Mouse (Mus musculus): ENCODE measurements at regions not wholly inside any gene's neighbourhood (a gene's known extent, or its start where the extent isn't known, plus 50 kb on each side); places are given as distances from the start of the nearest gene placed in this dataset.

DNA sequence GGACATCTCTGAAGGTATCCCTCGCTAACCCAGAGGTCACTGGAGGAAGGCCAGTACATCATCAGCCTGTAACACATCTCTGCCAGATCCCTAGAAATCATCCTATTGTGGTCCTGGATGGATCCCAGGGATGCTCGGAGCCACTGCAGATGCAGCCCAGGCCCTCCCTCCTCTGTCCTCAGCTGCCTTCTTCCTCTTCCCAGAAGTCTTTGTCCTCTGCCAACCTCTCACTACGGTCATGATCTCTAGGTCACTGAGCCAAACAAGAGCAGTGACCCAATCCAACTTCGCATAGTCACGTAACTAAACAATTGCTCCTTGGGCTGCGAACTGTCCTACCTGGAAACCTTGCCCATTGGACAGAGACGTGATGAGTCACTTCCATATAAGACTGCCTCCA lies 134.7 kb upstream of the Hs6st1 start:
- DNase-seq: no peak

DNA sequence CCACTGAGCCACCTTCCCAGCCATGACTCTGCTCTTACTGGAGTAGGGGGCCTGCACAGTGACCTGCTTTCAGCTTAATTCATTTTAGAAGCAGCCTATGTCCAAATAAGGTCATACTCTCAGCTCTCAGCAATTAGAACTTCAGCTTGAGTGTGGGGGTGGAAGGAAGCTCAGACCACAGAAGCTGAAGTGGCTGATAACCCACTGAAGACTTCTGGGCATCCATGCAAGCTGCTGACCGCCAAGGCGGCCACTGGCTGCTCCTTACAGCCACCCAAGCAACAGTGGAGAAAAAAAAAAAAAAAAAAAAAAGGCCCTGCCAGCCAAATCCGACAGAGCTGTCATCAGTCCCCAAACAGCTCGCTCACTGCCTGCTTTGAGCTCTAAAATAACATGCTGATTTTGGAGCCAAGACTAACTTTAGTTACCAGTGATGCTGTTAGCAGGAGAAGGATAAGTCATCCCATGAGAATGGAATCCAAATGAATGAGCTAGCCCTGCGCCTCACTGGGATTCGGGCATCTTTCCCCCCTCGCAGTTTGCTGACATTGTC lies 133.0 kb upstream of the Hs6st1 start:
- no peak for DNase-seq

DNA sequence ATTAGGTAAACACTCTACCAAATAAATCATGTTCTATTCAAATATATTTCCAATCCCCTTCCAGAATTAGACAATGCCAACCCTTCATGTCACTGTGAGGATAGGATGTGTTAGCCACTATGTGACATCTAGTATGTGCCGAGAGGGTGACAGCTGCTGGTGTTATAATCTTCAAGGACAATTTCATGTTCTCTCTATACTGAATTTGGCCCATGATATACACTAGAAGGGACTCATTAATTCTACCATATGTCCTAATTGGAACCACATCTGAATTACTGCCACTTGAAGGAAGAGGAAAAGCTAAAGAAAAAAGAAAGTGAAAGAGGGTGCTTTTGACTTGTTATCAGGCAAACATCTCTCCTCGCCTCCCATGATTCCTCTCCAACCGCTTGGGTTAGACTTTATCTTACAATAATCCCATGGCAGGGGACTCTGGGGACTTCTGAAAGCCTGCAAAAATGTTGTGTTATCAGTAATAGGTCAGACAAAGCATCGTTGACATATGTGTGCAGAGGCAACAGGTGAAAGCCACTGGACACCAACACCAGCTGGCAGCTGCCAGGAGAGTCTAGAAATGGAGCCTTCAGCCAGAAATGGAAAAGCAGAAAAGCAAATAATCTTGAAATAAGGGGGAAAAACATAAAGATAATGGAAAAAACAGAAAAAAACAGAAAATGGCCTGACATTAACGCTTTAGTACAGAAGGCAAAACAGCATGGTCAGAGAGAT lies 131.7 kb upstream of the Hs6st1 start:
- no peak for DNase-seq

DNA sequence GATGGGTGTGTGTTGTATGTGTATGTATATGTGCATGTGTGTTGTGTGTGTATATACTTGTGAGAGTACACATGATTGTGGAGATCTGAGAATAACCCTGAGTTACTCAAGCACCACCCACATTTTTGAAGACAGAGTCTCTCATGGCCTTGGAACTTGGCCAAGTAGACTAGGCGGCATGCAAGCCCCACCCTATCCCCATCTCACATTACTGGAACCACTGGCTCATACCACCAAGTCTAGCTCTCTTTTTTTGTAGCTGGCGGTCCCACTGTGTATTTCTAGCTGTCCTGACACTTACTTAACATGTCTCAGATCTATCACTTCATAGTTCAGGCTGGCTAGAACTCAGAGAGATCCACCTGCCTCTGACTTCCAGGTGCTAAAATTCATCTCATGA lies 128.0 kb upstream of the Hs6st1 start:
- peak; percentile 17 for DNase-seq

DNA sequence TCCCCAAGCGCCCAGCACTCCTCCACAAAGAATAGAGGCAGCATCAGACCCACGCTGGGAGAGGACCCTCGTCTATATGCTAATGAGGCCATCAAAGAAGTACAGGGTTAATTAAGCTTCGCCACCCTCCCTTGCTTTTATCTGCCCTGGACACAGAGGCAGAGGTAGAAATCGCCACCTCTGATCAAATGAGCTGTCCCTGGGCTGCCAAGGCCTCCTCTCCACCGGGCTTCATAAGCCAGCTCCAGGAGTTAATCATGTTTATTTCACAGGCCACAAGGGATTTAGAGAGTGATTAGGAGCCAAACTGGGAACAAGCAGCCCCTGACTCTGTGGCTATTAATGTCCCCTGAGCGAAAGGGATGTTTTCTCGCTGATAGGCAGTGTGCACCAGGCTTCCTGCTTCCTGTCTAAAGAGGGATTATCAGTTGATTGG lies 126.5 kb upstream of the Hs6st1 start:
- no peak for DNase-seq

DNA sequence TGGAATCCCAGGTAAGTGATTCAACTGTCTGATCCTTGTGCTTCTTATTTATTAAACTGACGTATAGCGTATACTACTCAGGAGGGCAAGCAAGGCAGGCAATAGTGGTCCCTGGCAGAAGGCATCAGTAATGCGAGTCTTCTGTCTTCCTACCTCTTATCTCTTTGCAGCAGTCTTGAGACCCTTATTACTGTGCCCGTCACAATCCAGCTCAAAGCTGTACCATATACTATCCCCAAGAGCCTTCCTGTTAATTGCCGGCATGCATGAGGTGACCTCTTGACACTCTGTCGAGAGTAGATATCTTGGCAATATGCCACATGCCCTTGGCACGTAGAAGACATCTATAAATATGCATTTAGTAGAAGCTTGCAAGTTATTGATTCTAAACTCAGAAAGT lies 126.0 kb upstream of the Hs6st1 start:
- no peak for DNase-seq

DNA sequence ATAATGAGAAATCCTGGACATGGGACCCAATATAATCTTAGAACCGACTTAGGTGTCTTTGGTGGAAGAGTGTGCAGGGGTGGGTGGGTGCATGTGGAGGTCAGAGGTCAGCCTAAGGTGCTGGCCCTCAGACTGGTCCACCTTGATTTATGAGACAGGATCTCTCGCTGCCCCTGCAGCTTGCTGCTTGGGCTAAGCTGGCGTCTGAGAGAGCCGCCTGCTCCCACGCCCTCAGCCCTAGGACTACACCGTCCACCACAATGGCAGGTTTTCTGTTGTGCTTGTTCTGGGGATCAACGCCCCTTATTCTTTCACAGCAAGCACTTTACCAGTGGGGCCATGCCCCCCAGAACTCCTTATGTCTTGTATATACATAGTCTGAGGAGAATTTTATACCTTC lies 124.4 kb upstream of the Hs6st1 start:
- no peak for DNase-seq

DNA sequence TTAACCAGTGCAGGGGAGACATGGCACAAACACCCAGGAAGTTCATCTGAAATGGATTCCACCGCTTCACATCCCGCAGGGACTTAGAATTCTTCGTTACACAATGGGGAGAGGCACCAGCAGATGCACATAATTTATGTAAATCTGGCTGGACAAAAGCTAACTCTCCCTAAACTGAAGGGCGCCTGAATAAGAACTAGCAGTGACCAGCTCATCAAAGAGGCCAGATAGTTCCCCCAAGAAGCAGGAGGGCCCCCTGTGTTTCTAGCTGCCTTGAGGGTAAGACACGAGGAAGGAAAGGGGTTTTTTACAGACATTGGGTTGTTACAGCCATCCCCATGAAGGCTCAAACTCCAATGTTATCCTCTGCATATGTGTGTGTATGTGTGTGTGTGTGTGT lies 123.8 kb upstream of the Hs6st1 start:
- no peak for DNase-seq

DNA sequence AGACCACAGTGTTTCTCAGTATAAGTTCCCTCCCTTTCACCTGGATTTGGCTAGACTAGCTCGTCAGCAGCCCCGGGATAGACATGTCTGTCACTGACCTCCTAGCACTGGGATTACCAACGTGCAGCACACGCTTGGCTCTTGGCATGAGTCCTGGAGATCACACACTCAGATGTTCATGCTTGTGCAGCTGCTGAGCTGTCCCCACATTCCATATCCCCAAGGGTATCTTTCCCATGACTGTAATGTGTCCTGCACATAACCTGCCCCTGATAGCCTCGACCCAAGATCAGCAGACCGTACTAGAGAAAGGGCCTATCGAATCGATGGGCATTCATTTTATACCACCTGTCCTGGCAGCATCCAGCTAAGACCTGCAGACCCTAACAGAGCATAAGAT lies 123.4 kb upstream of the Hs6st1 start:
- DNase-seq: no peak

DNA sequence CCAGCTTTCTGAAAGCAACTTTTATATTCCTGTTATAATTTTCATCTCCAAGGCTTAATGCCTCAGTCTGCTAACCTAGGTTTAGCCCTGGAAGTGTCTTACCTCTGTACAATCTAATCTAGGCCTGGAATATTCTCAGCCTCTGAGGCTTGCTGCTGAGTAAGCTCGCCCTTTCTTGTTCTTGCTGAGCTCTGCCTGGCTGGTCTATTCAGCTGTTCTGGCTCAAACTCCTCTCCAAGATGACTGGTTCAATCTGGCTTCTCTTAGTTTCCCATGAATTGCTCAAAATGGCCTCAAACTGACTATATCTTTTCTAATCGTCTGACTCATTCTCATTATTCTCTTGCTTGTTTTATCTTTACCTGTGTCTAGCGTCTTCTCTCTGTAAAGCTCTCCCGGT lies 122.6 kb upstream of the Hs6st1 start:
- no peak for DNase-seq

DNA sequence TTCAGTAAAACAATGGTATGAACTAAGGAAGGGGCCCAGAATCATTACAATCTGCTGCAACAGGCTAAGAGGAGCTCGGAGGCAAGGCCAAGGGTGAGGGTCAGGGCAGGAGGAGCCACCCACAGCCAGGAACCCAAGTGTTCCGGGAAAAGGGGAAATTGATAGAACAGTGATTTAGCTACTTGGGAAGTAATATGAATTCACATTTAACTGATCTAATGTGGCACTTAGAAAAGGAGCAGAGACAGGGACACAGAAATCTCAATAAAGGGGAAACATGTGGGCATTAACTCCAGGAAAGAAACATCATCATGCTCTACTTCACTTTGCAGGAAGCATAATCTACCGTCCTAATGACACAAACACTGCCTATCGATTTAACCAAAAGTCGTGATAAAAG lies 120.1 kb upstream of the Hs6st1 start:
- DNase-seq: no peak

DNA sequence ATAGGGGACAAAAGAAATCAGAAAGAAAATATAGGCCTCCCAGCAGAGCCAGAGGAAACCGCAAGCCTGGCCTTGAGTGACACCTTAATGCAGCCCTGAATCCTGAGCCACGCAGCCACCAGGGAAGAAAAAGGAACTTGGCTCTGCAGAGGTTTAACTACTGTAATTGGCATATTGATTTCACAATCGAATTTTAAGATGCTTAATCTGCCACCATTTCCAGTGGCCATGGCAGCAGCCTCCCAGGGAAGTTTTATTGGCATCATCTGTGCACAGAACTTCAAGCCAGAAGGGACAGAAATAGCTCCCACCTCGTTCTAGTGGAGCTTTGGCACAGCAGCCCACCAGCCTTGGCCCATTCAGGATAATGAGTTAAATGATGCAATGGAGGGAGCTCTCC lies 117.1 kb upstream of the Hs6st1 start:
- no peak for DNase-seq

DNA sequence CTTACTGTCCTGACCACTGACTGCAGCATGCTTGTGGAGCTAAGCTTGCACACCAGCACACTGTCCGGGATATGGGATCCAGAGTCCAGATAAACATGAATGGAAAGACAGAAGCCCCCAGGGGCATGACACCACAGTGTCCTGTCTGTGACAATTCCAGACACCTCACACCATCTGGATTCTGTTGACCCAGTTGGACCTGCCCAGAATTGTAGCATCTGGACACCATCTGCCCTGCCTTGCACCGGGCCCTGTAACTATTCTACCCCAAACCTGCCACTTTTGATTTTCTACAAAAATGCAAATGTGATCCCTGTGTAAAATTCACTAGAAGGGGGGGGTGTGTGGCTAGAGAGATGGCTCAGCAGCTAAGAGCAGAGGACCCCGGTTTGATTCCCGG lies 114.5 kb upstream of the Hs6st1 start:
- DNase-seq: no peak

DNA sequence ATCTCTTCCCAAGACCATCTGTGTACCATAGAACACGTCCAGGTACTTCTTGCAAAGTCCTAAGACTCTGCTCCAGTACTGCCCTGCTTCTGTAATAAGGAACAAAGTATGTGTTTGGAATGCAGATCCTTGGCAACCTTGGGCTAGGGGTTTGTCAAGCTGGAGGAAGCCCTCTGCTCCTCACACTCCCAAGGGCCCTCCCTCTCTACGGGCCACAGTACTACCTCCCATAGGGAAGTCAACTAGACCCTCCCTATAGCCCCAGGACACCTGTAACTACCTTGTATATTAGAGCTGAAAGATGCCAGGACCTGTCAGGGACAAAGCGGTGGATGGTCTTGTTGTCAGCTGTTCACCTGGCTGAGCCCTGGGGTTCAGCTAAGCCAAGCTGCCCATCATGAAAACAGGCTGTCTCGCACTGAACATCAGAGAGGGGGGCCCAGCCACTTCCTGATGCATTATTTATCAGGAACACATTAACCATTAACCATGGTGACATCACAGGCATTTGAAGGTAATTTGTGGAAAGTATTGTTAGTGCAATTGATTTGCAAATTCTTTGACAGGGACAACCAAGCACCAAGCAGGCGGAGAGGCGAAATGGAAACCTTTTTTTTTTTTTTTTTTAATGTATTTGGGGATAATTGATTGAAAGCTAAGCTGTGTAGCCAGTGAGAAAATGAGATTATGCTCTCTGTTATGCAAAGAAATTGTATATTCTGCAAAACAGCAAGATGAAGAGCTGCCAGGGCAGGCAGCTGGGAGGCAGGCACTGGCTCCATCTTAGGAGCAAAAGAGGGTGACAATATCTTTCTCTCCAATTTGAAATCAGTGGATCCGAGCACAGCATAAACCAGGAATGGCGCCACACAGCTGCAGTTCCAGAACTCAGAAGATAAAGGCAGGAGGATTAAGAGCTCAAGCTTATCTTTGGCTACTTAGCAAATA lies 110.5 kb upstream of the Hs6st1 start:
- no peak for DNase-seq

DNA sequence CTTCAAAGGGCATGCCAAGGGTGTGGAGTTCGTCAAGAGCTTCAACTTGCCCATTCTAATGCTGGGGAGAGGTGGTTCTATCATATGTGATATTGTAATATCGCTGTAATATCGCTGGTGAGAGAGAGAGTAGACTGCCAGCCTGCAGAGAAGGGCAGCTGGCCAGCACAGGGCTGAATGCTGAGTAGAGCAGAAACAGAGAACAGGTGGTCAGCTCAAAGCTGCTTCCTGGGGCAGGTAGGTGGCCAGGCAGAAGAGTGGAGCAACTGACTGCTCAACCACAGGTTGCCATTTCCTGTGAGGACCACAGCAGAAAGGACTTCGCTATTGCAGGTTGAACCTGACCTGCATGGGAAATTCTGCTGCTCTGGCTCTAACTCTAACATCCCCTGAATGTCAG lies 108.5 kb upstream of the Hs6st1 start:
- no peak for DNase-seq

DNA sequence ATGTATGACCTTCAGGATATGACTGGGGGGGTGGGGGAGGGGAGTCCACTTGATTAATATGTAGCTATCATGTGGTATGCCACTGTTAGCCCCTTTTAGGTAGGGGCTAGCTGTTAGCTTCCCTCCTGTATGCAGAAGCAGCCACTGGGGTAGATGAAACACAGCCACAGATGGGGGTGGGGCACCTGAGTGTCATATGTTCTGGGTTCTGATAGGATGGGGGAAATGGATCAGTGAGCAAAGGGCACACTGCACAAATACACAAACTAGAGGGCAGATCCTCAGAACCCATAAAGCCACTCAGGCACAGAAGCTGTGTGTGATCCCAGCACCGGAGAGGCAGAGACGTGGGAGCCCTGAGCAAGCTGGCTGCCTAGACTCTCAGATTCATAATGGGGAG lies 107.4 kb upstream of the Hs6st1 start:
- no peak for DNase-seq

DNA sequence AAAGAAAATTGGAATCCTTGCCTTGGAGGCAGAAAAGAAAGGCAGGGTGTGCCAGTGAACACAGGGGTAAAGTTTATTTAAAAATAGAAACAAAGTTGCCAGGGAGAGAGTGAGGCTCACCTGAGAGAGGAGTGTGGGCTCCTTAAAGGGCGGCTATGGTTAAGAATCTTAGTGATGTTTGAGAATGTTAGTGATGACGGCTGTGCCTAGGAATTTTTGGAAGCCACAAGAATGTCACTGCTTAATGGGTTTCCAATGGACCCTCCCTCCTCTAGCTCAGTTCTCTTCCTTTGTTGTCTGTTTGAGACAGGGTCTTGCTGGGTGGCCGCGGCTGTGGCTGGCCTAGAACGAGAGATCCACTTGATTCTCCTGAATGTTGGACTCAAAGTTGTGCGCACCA lies 106.3 kb upstream of the Hs6st1 start:
- DNase-seq: no peak

DNA sequence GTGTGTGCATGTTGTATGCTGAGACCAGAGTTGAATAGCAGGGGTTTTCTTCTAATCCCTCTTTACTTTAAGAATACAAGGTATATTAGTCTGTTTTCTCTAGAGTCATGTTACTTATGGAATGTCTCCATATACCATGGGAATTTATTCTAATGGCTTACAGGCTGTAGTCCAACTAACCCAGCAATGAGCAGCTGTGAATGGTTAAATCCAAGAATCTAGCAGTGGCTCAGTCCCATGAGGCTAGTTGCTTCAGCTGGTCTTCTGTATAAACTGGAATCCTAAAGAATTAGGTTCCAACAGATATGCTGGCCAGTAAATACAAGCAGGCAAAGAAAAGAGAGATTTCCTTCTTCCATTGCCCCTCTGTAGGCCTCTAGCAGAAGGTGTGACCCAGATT lies 99.7 kb upstream of the Hs6st1 start:
- no peak for DNase-seq

DNA sequence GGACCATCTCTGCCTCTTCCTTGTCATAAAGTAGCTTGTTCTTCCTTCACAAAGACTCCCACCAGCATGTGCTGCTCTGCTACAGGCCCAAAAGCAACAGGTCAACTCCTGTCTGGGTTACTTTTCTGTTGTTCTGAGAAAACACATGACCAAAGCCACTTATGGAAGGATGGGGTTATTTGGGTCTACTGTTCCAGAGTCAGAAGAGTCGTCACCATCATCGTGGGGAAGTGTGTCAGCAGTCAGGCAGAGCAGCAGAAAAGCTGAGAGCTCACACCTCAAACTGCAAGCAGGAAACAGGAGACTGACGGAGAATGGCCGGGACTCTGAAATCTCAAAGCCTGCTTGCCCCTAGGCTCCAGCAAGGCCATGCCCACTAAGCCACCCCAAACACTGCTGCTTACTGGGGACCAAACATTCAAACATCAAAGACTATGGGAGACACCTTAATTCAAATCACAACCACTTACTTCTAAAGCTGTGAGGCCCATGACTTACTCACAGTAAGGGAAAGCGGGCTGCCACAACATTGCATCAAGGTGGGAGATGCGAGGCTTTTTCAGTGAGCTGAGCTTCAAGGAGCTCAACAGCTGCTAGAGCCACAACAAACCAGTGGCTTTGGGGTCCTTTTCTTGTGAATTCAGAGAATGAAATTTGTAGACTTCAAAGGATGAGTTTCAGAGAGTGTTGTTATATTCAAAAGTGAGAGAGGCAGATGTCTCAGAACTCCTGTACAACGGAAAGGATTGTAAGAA lies 96.6 kb upstream of the Hs6st1 start:
- no peak for DNase-seq

DNA sequence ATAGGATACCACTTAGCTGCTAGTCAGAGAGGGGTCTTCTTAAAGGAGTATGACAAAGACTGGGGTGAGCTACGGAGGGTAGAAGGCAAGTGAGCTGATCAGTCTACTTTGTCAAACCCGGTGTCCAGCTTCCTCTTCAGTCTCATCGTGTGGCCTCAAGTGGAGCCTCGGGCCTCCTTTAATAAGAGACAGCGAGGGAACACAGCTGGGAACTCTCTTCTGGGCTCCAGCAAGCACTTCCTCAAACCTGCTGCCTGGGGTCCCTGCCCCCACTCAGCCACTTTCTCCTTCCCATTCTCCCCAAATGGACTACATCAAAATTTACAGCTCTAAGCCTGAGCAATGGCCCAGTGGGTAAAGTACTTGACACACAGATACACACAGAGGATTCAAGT lies 96.0 kb upstream of the Hs6st1 start:
- DNase-seq: no peak

DNA sequence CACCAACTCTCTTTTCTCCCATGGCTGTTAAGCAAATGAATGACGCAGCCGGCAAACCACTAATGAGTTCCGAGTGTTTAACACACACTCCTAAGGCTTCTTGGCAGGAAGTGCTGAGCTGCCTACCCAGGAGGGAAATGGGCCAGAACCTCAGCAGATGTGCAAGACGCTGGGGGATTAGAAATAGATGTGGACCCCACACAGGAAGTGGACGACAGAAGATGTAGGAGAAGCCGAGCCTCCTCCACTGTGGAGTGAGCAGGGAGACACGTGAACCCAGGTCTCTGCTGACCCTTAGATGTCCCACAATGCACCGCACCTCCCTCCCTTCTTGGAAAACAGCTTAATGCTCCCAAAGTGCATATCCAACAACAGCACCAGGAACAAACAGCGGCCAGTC lies 94.8 kb upstream of the Hs6st1 start:
- peak; percentile 33 for DNase-seq

DNA sequence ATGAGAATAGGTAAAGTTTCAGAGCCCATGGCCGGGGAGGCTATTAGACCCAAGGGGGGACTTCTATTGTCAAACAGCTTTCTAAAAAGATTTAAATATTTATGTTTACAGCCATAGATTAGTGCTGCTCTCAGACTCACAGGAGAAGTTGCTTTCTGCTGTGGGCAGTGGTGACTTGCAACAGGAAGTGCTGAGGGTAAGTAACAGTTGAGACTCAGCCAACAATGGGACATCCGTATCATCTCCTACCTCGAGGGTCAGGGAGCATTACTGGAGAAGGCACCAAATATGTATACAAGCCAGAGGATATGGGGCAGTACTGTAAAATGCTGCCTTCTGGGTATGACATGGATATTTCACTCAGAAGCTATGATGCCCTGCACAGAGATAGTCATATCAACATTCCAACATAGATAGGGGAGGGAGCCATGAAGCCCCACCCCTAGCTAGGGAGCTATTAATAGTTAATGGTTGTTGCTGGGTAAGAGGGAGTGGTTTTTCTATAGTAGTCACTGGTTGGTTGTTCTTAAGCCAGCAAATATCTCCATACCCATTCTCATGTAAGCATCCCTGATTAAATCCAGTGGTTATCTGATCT lies 92.5 kb upstream of the Hs6st1 start:
- no peak for DNase-seq
